Mouse (Mus musculus) left cerebral cortex, adult 2 months (tissue): ENCODE results near the gene Cyp2j9. TPM values are rescaled to one million over a fixed set of nuclear protein-coding genes. Genes with fewer than 3 reads are reported as not detected.
"Not testable (repeated sequence)": the region's sequence is repeated elsewhere in the genome, so short reads cannot be mapped to it uniquely, and the experiment has no call there.

ENCODE experiments used
- DNase-seq, 2 experiments: peaks; one replicate each; pipeline ENCODE4 v3.0.0; 2021 to 2022; ENCODE audit warnings: low spot score in 2 of 2, mixed read lengths in 1 of 2; ENCODE audit errors: extremely low spot score in 1 of 2
- H3K27ac ChIP-seq: fragments of 200-600 bp; 2 replicates; pipeline ENCODE4 v1.8.1; 2022
- H3K4me3 ChIP-seq: fragments of 200-600 bp; 2 replicates; pipeline ENCODE4 v1.8.1; 2022
- CTCF ChIP-seq: fragments of 200-600 bp; IDR thresholded peaks from 2 replicates; pipeline ENCODE4 v1.8.1; 2022; ENCODE audit warnings: antibody characterized with exemption, mild to moderate bottlenecking, moderate library complexity
- intact Hi-C: fragments of 180-260 bp; cut with DNase I; formaldehyde crosslinking; loops from one replicate; pipeline ENCODE4 v1.15.1; 2025
- long read RNA-seq, 2 experiments: library from polyadenylated mRNA; stranded (forward); transcript quantifications; one replicate each; pipeline ENCODE4 v2.0.0; 2021; ENCODE audit warnings: borderline mapping rate in 2 of 2
- total RNA-seq, 2 experiments: library from RNA; stranded (reverse); gene quantifications; 2 replicates each; pipeline ENCODE4 v1.2.3; 2021

Cyp2j9 gene
- total RNA-seq, result 10 to 100 TPM; 27.1 to 29.6 TPM
- long read RNA-seq, experiment 1, transcript Cyp2j9-201 (9 exons, 2,037 nt), result major isoform, 15 of 21 reads
- long read RNA-seq, experiment 1, partial matches to known transcripts, result 3 of 21 reads
- long read RNA-seq, experiment 1, other reads (novel, unspliced or antisense), result 3 of 21 reads
- long read RNA-seq, experiment 2, transcript Cyp2j9-201 (9 exons, 2,037 nt), result major isoform, 25 of 34 reads
- long read RNA-seq, experiment 2, partial matches to known transcripts, result 4 of 34 reads
- long read RNA-seq, experiment 2, other reads (novel, unspliced or antisense), result 4 of 34 reads

DNA sequence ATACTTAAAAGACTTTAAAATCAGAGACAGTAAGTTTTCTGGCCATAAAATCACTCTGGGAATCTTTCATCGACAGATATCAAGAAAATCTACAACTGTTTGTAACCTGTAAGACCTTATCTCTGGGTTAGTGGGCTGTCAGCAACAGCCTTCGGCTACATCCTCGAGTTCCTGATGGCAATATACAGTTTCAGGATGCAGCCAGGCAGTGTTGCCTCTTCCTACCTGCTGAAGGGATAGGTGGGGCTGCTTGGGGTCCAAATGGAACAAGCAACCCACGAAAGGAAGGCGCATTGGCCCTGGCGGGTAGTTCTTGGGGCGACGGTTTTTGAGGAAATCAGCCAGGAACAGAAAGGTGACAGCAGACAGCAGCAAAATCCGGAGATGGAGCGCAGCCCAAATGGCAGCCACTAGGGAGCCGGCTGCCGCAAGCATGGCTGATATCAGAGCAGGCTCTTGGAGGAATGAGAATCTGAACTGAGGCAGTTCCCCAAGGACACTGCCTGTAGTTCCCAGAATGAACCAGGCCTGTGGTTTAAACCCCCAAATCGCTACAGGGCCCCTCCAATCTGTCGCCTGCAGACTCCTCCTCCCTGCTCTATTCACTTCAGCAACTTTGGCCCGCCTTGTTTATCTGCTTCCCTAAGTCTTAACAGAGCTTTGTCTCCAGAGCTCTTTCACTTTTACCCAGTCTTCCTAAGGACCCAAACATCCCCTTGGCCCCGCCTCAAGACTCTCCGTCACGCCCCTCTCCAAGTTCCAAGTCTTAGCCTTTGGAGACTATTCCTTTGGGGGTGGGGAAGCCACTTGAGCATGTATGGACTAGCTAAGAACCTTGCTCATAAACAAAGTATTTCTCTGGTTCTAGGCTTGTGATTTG is at the start of gene Cyp2j9:
Gene Cyp2j9 (minus strand): TSS at position 668 of the 880 bp plus-strand sequence.
- Histone ChIP-seq H3K27ac (peak within 1 kb of the TSS; percentile 76), H3K4me3 (peak within 1 kb of the TSS; percentile 31)
- TF ChIP-seq CTCF, result no peak; the same call in 1 of the 2 replicates
- DNase-seq, result peak; percentile 31 to 42
- intact Hi-C loops, result loop anchor here (2.0 kb wide), 1 partner anchor 90 kb away; no protein-coding TSS in a partner anchor

DNA sequence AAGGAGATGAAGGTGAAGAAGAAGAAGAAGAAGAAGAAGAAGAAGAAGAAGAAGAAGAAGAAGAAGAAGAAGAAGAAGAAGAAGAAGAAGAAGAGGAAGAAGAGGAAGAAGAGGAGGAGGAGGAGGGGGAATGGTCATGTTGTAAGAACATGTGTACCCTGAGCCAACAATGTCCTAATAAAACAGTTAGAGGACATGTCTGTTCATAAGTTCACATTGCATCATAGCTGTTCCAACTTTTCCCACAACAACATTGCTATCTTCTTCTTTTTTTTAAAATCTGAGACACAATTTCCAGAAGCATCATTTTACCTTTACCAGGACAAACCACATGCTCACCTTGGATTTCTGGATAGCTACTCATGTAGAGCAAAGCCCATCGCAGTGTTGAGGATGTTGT is 44.1 kb upstream of the Cyp2j9 start:
- no peak for TF ChIP-seq CTCF
- intact Hi-C loops, result no loop called here
- no peak for DNase-seq
- Histone ChIP-seq H3K4me3 (no peak overlapping the region), H3K27ac (no peak overlapping the region)

DNA sequence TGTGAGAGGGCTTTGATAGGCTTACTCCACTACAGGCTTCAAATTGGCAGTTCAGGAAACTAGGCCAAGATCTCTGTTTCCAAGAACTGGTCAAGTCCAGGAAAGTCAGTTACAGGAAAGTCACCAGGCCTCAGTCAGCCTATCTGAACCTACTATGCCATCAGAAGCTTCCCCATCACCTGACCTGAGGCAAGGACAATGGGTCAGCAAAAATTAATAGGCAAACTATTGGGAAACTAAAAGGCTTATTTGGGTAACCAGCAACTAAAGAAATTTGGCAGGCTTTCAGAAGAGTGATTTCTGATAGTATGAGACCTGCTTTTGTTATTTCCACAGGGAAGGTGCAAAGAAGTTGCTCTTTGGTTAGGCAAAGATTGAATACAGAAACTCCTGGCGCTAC is 31.1 kb upstream of the Cyp2j9 start:
- no peak for TF ChIP-seq CTCF
- Histone ChIP-seq H3K27ac (no peak overlapping the region), H3K4me3 (no peak overlapping the region)
- intact Hi-C loops, result no loop called here
- no peak for DNase-seq

DNA sequence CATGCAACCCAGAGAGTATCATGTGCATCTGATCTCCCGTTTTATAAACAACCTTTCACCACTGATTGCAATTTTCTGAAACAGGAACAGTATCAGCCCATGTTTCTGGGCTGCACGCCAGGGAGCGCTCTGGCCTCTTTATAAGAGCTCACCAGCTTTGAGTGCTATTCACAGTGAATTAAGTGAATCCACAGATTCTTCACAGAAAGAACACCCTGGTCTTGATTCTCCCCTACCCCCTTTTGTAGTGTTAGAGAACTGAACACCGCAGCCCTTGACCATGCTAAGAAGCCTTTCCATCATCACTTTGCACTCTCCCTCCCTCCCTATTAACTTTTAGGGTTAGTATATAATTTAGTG is 393 bp upstream of the Cyp2j9 start:
- H3K4me3 ChIP-seq, result peak overlapping the region; percentile 31; the same call in 1 of the 2 replicates
- intact Hi-C loops, result loop anchor here (2.0 kb wide), 1 partner anchor 89 kb away; no protein-coding TSS in a partner anchor
- DNase-seq, result peak; percentile 33 to 59
- no peak; the same call in 1 of the 2 replicates for TF ChIP-seq CTCF
- H3K27ac ChIP-seq, result peak overlapping the region; percentile 76

DNA sequence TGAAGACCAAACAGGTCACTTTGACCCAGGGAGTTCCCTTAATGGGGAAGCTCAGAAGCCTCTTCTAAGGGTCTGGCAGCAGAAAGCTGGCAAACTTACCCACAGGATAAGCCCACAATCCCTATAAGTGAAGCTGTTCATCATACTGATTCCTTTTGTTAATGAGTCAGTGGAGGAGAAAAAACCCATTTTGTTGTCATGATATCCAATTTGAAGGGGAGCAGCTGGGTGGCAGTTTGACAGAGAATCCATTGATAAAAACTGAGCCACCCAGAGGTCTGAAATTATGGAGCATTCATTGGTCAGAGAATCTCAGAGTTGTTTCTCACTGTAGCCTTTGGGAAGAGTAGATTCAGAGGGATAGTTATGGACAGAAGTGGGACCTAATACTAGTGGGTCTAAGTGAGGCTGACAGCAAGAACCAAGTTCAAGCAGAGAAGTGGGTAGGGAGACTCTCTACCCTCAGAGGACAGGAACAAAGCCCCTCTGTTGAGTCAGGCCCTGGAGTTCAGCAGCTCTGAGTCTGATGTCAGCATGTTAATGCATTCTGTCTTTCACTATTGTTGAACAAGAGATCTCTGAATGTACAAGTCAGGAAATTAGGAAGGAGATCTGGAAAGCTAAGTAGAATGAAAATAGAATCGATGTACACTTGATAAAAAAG is 9.8 kb downstream of the Cyp2j9 start:
- intact Hi-C loops, result no loop called here
- Histone ChIP-seq H3K27ac (no peak overlapping the region), H3K4me3 (no peak overlapping the region)
- TF ChIP-seq CTCF, result no peak
- no peak for DNase-seq

DNA sequence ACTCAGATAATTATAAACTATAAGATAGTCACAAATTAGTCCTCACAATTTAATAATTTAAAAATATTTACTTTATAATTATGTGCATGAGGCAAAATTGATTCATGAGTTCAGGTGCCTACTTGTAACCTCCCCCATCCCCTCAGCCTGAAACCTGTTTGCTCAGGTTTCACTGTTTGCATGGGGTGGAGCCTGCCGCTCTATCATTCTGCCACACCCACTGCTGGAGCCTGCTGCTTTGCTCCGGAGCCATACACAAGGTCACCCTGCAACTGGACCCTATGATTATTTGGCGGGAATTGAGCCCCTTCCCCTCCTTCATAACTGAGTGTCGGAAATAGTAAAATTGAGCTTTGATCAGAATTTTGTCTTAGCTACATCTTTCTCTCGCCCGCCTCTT is 11.0 kb downstream of the Cyp2j9 start:
- DNase-seq, intact Hi-C loops, H3K27ac ChIP-seq: not testable (repeated sequence)

DNA sequence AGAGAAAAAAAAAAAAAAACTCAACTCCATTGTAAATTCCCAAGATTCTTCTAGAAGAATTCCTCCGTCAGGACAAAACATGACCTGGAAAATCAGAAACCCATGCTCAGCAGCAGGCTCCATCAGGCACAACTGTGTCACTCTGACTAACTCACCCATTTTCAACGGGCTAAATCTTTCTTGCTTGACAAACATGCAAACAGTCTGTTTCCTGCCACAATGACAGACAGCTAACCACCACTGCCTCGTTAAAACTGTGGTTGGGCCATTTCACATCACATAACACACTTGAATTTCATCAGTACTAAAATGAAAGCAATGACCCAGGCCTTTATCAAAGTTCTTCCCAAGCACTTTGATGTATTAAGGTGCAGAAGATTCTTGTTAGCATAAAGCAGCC is 21.9 kb downstream of the Cyp2j9 start:
- no peak for TF ChIP-seq CTCF
- Histone ChIP-seq H3K27ac (no peak overlapping the region), H3K4me3 (no peak overlapping the region)
- DNase-seq, result no peak
- intact Hi-C loops, result no loop called here

More for the DNA sequence above, 11.0 kb downstream of the Cyp2j9 start:
- not testable (repeated sequence) for H3K4me3 ChIP-seq

DNA sequence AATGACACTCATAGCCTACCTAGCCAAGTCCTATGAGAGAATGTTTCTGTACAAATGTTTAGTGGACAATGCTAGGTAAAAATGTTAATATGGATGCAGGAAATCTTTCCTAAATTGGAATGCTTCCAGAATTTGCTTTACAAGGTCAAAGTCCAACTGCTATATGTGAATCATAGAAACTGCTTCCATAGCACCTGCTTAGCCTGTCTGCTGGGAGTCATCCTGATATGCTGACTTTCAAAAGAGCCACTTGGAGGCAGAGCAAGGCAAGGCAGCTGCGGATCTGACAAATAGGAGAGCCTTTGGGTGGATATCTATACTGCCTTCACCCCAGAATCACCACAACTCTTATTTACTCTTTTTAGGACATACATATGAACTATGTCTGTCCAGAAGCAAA is 23.4 kb downstream of the Cyp2j9 start:
- no peak for TF ChIP-seq CTCF
- no peak for DNase-seq
- intact Hi-C loops, result no loop called here
- no peak overlapping the region for H3K4me3 ChIP-seq
- H3K27ac ChIP-seq, result no peak overlapping the region

DNA sequence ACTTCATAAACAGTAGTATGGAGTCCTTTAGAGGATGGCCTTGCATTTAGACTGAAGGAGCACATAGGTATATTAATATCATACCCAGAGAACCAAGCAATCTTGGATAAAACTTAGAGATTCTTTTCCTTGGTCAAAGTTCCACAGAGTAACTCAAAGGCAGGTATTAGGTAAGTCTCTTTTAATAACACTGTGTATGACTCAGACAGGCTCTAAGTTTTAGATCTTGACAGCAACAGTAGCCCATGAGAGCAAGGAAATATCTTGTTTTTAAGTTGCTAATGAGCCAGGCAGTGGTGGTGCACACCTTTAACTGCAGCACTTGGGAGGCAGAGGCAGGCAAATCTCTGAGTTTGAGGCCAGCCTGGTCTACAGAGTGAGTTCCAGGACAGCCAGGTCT is 25.6 kb downstream of the Cyp2j9 start:
- no peak for TF ChIP-seq CTCF
- no peak overlapping the region for H3K4me3 ChIP-seq
- H3K27ac ChIP-seq, result no peak overlapping the region
- intact Hi-C loops, result no loop called here
- DNase-seq, result no peak

DNA sequence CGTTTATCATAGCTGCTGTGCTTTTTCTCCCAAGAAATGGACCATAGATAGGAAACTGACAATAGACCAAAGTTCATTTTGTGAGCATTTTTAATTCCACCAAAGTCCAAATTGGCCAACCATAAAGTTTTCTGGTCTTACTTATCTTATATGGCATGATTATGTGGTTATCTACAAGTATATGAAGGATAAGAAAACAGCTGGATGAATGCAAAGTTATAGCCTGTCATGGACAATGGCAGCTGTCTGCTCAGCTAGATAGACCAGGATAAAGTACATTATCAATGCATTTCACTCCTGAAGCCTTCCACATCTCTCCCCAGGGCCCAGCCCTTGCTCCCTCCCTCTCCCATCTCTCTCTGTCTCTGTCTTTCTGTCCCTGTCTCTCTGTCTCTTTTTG is 30.9 kb downstream of the Cyp2j9 start:
- TF ChIP-seq CTCF, result no peak
- no peak overlapping the region for H3K27ac ChIP-seq
- no peak for DNase-seq
- H3K4me3 ChIP-seq, result no peak overlapping the region
- intact Hi-C loops, result no loop called here

DNA sequence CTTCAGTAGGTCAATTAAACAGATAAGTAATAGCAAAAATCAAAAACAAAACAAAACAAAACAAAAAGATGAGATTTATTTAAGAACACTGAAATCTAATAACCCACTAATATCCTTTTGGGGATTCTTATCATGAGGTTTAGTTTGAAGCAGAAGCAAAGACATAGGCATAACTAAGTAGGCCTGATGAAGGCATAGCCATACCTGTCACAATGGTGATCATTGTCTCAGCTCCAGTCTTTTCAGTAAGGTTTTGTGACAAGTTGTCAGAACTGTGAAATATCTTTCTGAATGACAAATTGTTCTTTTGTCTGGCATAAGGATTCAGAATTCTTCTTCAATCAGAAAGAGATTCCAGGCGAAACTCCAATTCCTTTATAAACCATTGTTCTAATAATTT is 31.6 kb downstream of the Cyp2j9 start:
- no peak overlapping the region for H3K4me3 ChIP-seq
- DNase-seq, result no peak
- TF ChIP-seq CTCF, result no peak
- intact Hi-C loops, result no loop called here
- no peak overlapping the region for H3K27ac ChIP-seq
